Mouse (Mus musculus) adrenal gland (tissue): Measurements from ENCODE around the gene Psmg3.

Experiments
- intact Hi-C: fragments of 180-260 bp; cut with DNase I; formaldehyde crosslinking; loops from one replicate; pipeline ENCODE4 v1.15.1; 2025

Psmg3 gene

GRCm38 (mm10) chr5:139796001-139796620 is 30.6 kb downstream of the Psmg3 start:
- intact Hi-C loops: no loop called here

DNA sequence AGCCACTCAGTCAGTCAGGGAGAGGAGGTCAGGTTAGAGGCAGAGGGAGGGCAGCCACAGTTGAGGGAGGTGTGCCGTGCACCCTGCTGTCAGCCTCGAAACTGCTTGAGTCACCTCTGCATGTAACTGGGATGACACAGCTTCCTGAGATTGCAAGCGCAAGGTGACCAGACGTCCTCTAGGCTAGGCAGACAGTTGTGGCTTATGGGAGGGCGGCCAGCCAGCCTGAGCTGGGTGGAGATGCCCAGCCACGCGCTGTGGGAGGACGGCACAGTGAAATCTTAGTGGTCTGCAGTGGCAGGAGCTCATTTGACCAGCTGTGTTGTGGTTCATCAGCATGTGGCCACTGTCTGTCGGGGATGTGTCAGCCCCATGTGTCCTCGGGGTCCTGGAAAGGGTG is 31.7 kb downstream of the Psmg3 start:
- intact Hi-C loops: no loop called here

- intact Hi-C loops: no loop called here
Measured at GRCm38 (mm10) chr5:139794137-139794536, 32.5 kb downstream of the Psmg3 start.

GRCm38 (mm10) chr5:139793338-139794089 is 33.2 kb downstream of the Psmg3 start:
- intact Hi-C loops: no loop called here

- intact Hi-C loops: no loop called here
Measured at GRCm38 (mm10) chr5:139792966-139793337, 33.7 kb downstream of the Psmg3 start.

DNA sequence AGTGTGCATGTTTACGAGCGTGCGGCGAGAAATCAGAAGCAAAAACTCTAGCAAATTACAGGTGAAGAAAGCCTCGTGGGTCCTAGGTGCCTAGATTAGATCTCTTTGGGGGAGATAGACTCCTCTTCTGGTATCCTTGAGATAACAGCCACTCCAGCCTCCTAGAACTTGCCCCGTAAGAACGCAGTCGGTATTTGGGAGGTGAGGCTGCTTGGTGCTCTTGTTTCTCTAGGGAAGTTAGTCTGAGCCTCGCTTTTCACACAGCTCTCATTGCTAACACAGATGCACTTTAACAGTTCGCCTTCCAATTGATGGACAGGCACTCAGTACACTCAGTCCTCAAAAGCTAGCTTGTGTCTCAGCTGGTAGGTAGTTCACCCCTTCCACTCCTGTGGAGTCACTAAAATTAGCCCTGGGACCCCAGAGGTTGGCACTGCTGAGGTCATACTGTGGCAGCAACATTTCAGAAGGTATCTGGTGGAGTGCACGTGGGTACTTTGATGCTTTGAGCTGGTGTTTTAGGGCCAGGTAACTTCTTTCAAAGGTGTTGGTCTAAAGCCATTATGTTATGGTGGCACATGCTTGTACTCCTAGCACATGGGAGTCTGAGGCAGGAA is 34.4 kb downstream of the Psmg3 start:
- intact Hi-C loops: no loop called here

GRCm38 (mm10) chr5:139791227-139792158 is 35.2 kb downstream of the Psmg3 start, which contains the start of gene Mafk:
Mafk (plus strand) TSS chr5:139791513.
- intact Hi-C loops: no loop called here

DNA sequence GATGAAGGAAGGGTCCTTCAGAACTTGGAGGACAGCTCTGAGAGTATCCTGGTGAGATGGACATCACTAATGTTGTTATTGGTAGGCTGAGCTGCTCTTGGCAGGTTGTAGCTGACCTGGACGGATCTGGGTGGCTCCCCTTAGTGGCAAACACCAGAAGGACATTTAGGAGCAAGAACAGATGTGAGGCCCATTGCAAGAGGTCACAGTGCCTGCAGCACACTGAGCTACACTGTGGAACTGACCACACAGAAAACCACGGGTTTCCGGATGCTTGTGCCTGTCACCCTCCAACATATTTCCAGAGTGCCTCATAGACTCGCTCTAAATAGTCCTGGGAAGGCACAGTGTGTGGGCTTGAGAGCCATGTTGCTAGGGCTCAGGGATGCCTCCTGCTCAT is 37.2 kb downstream of the Psmg3 start:
- intact Hi-C loops: no loop called here

- intact Hi-C loops: loop anchor here (5.0 kb wide), 1 partner anchor 36 kb away; the partner anchor contains the start of gene Tmem184a
Measured at GRCm38 (mm10) chr5:139781406-139781805, 45.3 kb downstream of the Psmg3 start.

GRCm38 (mm10) chr5:139776966-139777365 is 49.7 kb downstream of the Psmg3 start:
- intact Hi-C loops: no loop called here

DNA sequence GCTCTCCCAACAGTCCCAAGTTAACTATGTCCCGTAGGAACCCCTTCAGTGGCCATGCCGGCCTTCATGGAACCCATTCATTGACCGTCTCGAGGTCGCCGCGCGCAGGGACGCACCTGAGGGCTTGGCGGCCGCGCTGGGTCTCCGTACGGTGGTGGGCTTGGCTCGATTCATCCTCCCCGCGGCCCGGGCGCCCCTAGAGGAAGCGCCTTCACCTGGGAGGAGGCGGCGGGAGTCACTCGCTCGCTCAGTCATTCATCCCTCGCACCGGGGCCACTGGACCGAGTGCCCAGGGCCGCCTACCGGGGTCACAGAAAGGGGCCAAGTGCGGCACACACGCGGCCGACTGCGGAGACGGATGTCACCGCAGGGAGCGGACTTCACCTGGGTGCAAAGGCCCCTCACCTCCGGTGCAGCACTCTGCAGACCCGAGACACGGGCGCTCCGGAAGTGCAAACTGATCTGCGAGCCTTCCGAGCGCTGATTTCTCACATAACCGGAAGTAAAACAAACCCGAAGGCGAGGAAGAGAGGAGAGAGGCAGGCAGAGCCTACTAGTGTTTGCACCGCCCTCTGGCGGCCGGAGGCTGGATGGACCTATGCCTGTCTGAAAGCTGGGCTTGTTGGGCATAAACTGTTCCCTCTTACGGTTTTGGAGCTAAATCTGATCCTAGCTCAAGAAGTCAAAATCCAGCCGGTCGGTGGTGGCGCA is 51.3 kb downstream of the Psmg3 start, which contains the start of gene Ints1:
Gene Ints1 (minus strand): TSS at position 459 of the 711 bp plus-strand sequence.
- intact Hi-C loops: no loop called here
